Mouse (Mus musculus) liver, postnatal 0 days (tissue): Measurements from ENCODE around the gene Stk10. TPM values are rescaled to one million over a fixed set of nuclear protein-coding genes. Genes with fewer than 3 reads are reported as not detected.

Experiments
- ATAC-seq: fragments of 200-750 bp; cut with Nextera tagmentation; 2 replicates; pipeline ENCODE4 v1.8.0; 2017; ENCODE audit warnings: mild to moderate bottlenecking, moderate library complexity
- DNase-seq: peaks from one replicate; pipeline ENCODE4 v3.0.0-alpha.2; 2016
- H3K27ac ChIP-seq: fragments of 300-500 bp; sonication (generic); 2 replicates; pipeline ENCODE4 v1.5.1; 2014; ENCODE audit warnings: antibody characterized with exemption, moderate library complexity, mild to moderate bottlenecking, low read depth
- H3K27me3 ChIP-seq: fragments of 300-500 bp; sonication (generic); 2 replicates; pipeline ENCODE4 v1.6.1; 2014; ENCODE audit warnings: low read length, control low read depth, mixed read lengths; ENCODE audit not compliant: insufficient read depth
- H3K36me3 ChIP-seq: fragments of 300-500 bp; sonication (generic); replicated peaks from 2 replicates; pipeline ENCODE4 v1.6.1; 2014; ENCODE audit warnings: mild to moderate bottlenecking, control low read depth, low read length, moderate library complexity, mixed read lengths; ENCODE audit not compliant: insufficient read depth
- H3K4me1 ChIP-seq: fragments of 300-500 bp; sonication (generic); 2 replicates; pipeline ENCODE4 v1.6.1; 2014; ENCODE audit warnings: antibody characterized with exemption, mild to moderate bottlenecking, control low read depth; ENCODE audit not compliant: insufficient read depth
- H3K4me2 ChIP-seq: fragments of 300-500 bp; sonication (generic); 2 replicates; pipeline ENCODE4 v1.6.1; 2014; ENCODE audit warnings: low read depth, mild to moderate bottlenecking, low read length, moderate library complexity, mixed read lengths
- H3K4me3 ChIP-seq: fragments of 300-500 bp; sonication (generic); 2 replicates; pipeline ENCODE4 v1.5.1; 2014; ENCODE audit warnings: low read depth, low read length
- H3K9ac ChIP-seq: fragments of 300-500 bp; sonication (generic); replicated peaks from 2 replicates; pipeline ENCODE4 v1.6.1; 2014; ENCODE audit warnings: mild to moderate bottlenecking, moderate library complexity
- H3K9me3 ChIP-seq: fragments of 300-500 bp; sonication (generic); 2 replicates; pipeline ENCODE4 v1.6.1; 2016; ENCODE audit warnings: mild to moderate bottlenecking, control low read depth, low read length, mixed read lengths
- CTCF ChIP-seq: sonication (generic); IDR thresholded peaks from 2 replicates; pipeline ENCODE4 v1.5.1; 2016; ENCODE audit warnings: antibody characterized with exemption, low read depth
- EP300 ChIP-seq: IDR thresholded peaks from 2 replicates; pipeline ENCODE4 v1.6.1; 2016; ENCODE audit warnings: antibody characterized with exemption, low read depth, mild to moderate bottlenecking
- WGBS: fragments of 180-500 bp; shearing (Covaris S2); extraction: QIAGEN DNeasy Blood & Tissue Kit; methylation state at CpG from one replicate; pipeline ENCODE4 v1.1.7; 2014; ENCODE audit not compliant: insufficient replicate concordance; 5-methylcytosine and 5-hydroxymethylcytosine counted together
- polyA plus RNA-seq: library from polyadenylated mRNA; unstranded; fragments of >200 nt; fragmentation: Nextera tagmentation; extraction: Ambion mirVana; gene quantifications from 2 replicates; pipeline ENCODE4 v1.2.1, GENCODE M21; 2015

The Stk10 gene
- polyA plus RNA-seq, 1 experiment from 2014 or later, result 2.3 TPM

DNA sequence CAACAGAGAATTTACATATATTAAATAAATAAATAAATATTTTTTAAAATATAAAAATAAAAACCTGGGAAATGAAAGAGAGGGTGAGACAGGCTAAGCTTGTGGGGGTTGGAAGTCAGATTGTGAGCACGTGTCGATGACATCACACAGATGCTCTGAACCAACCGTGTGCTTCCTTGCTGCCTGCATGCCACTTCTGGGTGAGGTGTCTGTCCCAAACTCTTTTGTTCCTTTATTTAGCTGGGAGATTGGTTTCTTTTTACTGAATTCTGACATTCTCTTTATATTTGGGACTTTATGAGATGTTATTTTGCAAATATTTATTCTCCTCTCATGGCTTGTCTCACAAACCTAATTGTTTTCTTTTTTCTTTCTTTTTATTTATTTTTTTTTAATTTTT lies 72.8 kb downstream of the Stk10 start:
- DNase-seq, result no peak
- H3K27ac ChIP-seq, result no peak overlapping the region
- H3K27me3 ChIP-seq, result no peaks in the 10 kb centered on the region
- no peaks in the 10 kb centered on the region for H3K4me1 ChIP-seq
- ATAC-seq, result no peak
- no peak overlapping the region for H3K4me3 ChIP-seq
- no peaks in the 10 kb centered on the region for H3K9me3 ChIP-seq
- H3K36me3 ChIP-seq, result peaks cover 15% of the 10 kb centered on the region
- H3K4me2 ChIP-seq, result no peak overlapping the region
- 88% methylated on average over 3 of the region's 3 CpGs for WGBS
- no peak overlapping the region for H3K9ac ChIP-seq
- TF ChIP-seq CTCF (no peak), EP300 (no peak)

GRCm38 (mm10) chr11:32607319-32607718 lies 74.2 kb downstream of the Stk10 start:
- H3K27me3 ChIP-seq, result no peaks in the 10 kb centered on the region
- DNase-seq, result no peak
- no peak overlapping the region for H3K4me2 ChIP-seq
- no peak overlapping the region for H3K9ac ChIP-seq
- TF ChIP-seq EP300 (no peak), CTCF (no peak)
- H3K36me3 ChIP-seq, result peaks cover 15% of the 10 kb centered on the region
- no peaks in the 10 kb centered on the region for H3K4me1 ChIP-seq
- no peak overlapping the region for H3K27ac ChIP-seq
- no peak for ATAC-seq
- no peaks in the 10 kb centered on the region for H3K9me3 ChIP-seq
- H3K4me3 ChIP-seq, result no peak overlapping the region

- Histone ChIP-seq H3K4me3 (no peak overlapping the region), H3K27me3 (no peaks in the 10 kb centered on the region), H3K4me2 (no peak overlapping the region), H3K36me3 (peaks cover 13% of the 10 kb centered on the region; the same call in 1 of the 2 replicates), H3K9me3 (no peaks in the 10 kb centered on the region), H3K27ac (no peak overlapping the region), H3K9ac (no peak overlapping the region), H3K4me1 (no peaks in the 10 kb centered on the region)
- TF ChIP-seq EP300 (no peak), CTCF (no peak)
- no peak for ATAC-seq
- no peak for DNase-seq
- WGBS, result 86% methylated on average over 6 of the region's 6 CpGs
These were observed 77.5 kb downstream of the Stk10 start for GRCm38 (mm10) chr11:32610616-32611015.

DNA sequence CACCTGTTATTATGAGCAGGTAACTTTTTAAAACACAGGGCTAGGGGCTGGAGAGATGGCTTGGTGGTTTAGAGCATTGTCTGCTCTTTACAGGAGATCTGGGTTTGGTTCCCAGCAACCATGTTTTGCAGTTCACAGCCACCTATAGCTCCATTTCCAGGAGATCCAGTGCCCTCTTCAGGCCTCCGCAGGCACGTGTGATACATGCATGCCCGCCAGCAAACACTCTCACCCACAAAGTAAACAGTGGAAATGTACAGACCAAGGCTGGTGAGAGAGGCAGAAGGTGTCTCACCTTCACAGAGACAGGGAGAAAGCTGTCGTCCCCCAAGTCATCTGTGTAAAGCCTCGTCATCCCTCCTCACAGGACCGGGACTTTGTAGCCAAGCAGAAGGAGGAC lies 79.2 kb downstream of the Stk10 start:
- no peaks in the 10 kb centered on the region for H3K4me1 ChIP-seq
- no peaks in the 10 kb centered on the region for H3K9me3 ChIP-seq
- TF ChIP-seq EP300 (no peak), CTCF (no peak)
- ATAC-seq (no peak), DNase-seq (no peak)
- no peak overlapping the region for H3K4me3 ChIP-seq
- 69% methylated on average over 6 of the region's 6 CpGs for WGBS
- H3K4me2 ChIP-seq, result no peak overlapping the region
- H3K27me3 ChIP-seq, result no peaks in the 10 kb centered on the region
- H3K36me3 ChIP-seq, result peaks cover 12% of the 10 kb centered on the region; the same call in 1 of the 2 replicates
- H3K27ac ChIP-seq, result no peak overlapping the region
- no peak overlapping the region for H3K9ac ChIP-seq

- H3K27ac ChIP-seq, result no peak overlapping the region
- DNase-seq (no peak), ATAC-seq (no peak)
- no peaks in the 10 kb centered on the region for H3K9me3 ChIP-seq
- no peak overlapping the region for H3K4me2 ChIP-seq
- WGBS, result 94% methylated on average over 29 of the region's 29 CpGs
- no peak overlapping the region for H3K4me3 ChIP-seq
- TF ChIP-seq EP300, result no peak
- no peak for TF ChIP-seq CTCF
- peaks cover 6% of the 10 kb centered on the region for H3K4me1 ChIP-seq
- peaks cover 15% of the 10 kb centered on the region for H3K36me3 ChIP-seq
- H3K9ac ChIP-seq, result no peak overlapping the region
- H3K27me3 ChIP-seq, result no peaks in the 10 kb centered on the region
These were observed 81.4 kb downstream of the Stk10 start for GRCm38 (mm10) chr11:32614463-32614862.

GRCm38 (mm10) chr11:32615561-32615960 lies 82.5 kb downstream of the Stk10 start:
- Histone ChIP-seq H3K4me3 (no peak overlapping the region), H3K27me3 (no peaks in the 10 kb centered on the region), H3K9ac (no peak overlapping the region), H3K36me3 (peaks cover 14% of the 10 kb centered on the region), H3K9me3 (no peaks in the 10 kb centered on the region), H3K4me1 (peaks cover 6% of the 10 kb centered on the region), H3K27ac (no peak overlapping the region), H3K4me2 (no peak overlapping the region)
- DNase-seq (no peak), ATAC-seq (no peak)
- TF ChIP-seq EP300, result no peak
- TF ChIP-seq CTCF, result no peak
- 63% methylated on average over 11 of the region's 11 CpGs for WGBS

- Histone ChIP-seq H3K4me3 (no peak overlapping the region), H3K4me2 (no peak overlapping the region), H3K9me3 (no peaks in the 10 kb centered on the region), H3K27ac (no peak overlapping the region), H3K4me1 (peaks cover 6% of the 10 kb centered on the region), H3K9ac (no peak overlapping the region), H3K27me3 (no peaks in the 10 kb centered on the region), H3K36me3 (peaks cover 11% of the 10 kb centered on the region)
- TF ChIP-seq CTCF (no peak), EP300 (no peak)
- WGBS, result 88% methylated on average over 6 of the region's 6 CpGs
- no peak for ATAC-seq
- no peak for DNase-seq
These were observed 83.0 kb downstream of the Stk10 start for GRCm38 (mm10) chr11:32616091-32616490.
